Mouse (Mus musculus) midbrain, embryonic 11.5 days (tissue): ENCODE data around the gene Nemf. TPM values are rescaled to one million over a fixed set of nuclear protein-coding genes. Genes with fewer than 3 reads are reported as not detected.
A peak's percentile ranks its signal among the peaks of the same experiment; 100 is the strongest.

ENCODE experiments used
- ATAC-seq: fragments of 200-750 bp; cut with Nextera tagmentation; 2 replicates; pipeline ENCODE4 v1.8.0; 2017; ENCODE audit warnings: moderate TSS enrichment, moderate library complexity; ENCODE audit not compliant: low FRiP score
- DNase-seq: peaks from one replicate; pipeline ENCODE4 v3.0.0; 2015; ENCODE audit warnings: low spot score; ENCODE audit errors: missing footprints
- H3K27ac ChIP-seq: fragments of 300-500 bp; sonication (generic); 2 replicates; pipeline ENCODE4 v1.5.1; 2014; ENCODE audit warnings: low read depth, low read length
- H3K27me3 ChIP-seq: fragments of 300-500 bp; sonication (generic); 2 replicates; pipeline ENCODE4 v1.6.1; 2014; ENCODE audit warnings: mild to moderate bottlenecking, low read length, moderate library complexity, mixed read lengths; ENCODE audit not compliant: control insufficient read depth, insufficient read depth
- H3K36me3 ChIP-seq: fragments of 300-500 bp; sonication (generic); 2 replicates; pipeline ENCODE4 v1.6.1; 2014; ENCODE audit warnings: mild to moderate bottlenecking, low read length, moderate library complexity, mixed read lengths; ENCODE audit not compliant: control insufficient read depth, insufficient read depth
- H3K4me1 ChIP-seq: fragments of 300-500 bp; sonication (generic); 2 replicates; pipeline ENCODE4 v1.6.1; 2014; ENCODE audit warnings: low read length; ENCODE audit not compliant: control insufficient read depth, insufficient read depth
- H3K4me2 ChIP-seq: fragments of 300-500 bp; sonication (generic); 2 replicates; pipeline ENCODE4 v1.6.1; 2014; ENCODE audit warnings: mild to moderate bottlenecking, moderate library complexity
- H3K4me3 ChIP-seq: fragments of 300-500 bp; sonication (generic); 2 replicates; pipeline ENCODE4 v1.5.1; 2014; ENCODE audit warnings: low read depth, low read length
- H3K9ac ChIP-seq: fragments of 300-500 bp; sonication (generic); 2 replicates; pipeline ENCODE4 v1.6.1; 2014; ENCODE audit warnings: low read length
- H3K9me3 ChIP-seq: fragments of 300-500 bp; sonication (generic); 2 replicates; pipeline ENCODE4 v1.6.1; 2016; ENCODE audit warnings: low read length; ENCODE audit not compliant: control insufficient read depth
- WGBS: fragments of 180-500 bp; shearing (Covaris S2); extraction: QIAGEN DNeasy Blood & Tissue Kit; methylation state at CpG from one replicate; pipeline ENCODE4 v1.1.7; 2014; 5-methylcytosine and 5-hydroxymethylcytosine counted together
- polyA plus RNA-seq: library from polyadenylated mRNA; unstranded; fragments of >200 nt; fragmentation: Nextera tagmentation; extraction: Ambion mirVana; gene quantifications from 2 replicates; pipeline ENCODE4 v1.2.1, GENCODE M21; 2014

Nemf gene
- polyA plus RNA-seq, 1 experiment from 2014 or later: 89.5 TPM

GRCm38 (mm10) chr12:69373850-69374766 is 17.1 kb upstream of the Nemf start:
- no peaks in the 10 kb centered on the region for H3K27me3 ChIP-seq
- H3K27ac ChIP-seq: no peak overlapping the region
- ATAC-seq: no peak
- peak overlapping the region; percentile 92 for H3K4me2 ChIP-seq
- 53% methylated on average over 11 of the region's 11 CpGs for WGBS
- H3K4me3 ChIP-seq: peak overlapping the region; percentile 96
- DNase-seq: no peak
- H3K36me3 ChIP-seq: peaks cover 2% of the 10 kb centered on the region; the same call in 1 of the 2 replicates
- H3K9ac ChIP-seq: peak overlapping the region; percentile 95; the same call in 1 of the 2 replicates
- H3K9me3 ChIP-seq: no peaks in the 10 kb centered on the region
- peaks cover 12% of the 10 kb centered on the region for H3K4me1 ChIP-seq

- Histone ChIP-seq H3K4me2 (peak overlapping the region; percentile 92), H3K9me3 (no peaks in the 10 kb centered on the region), H3K27me3 (no peaks in the 10 kb centered on the region), H3K4me3 (peak overlapping the region; percentile 96), H3K36me3 (peaks cover 2% of the 10 kb centered on the region; the same call in 1 of the 2 replicates), H3K27ac (peak overlapping the region; percentile 81), H3K4me1 (peaks cover 12% of the 10 kb centered on the region), H3K9ac (peak overlapping the region; percentile 95)
- ATAC-seq: peak; percentile 11
- WGBS: under 1% methylated on average over 42 of the region's 42 CpGs
- peak; percentile 91 for DNase-seq
These were observed 15.9 kb upstream of the Nemf start for GRCm38 (mm10) chr12:69372731-69373331.

- under 1% methylated on average over 102 of the region's 121 CpGs for WGBS
- H3K4me3 ChIP-seq: peak within 1 kb of the TSS; percentile 96
- peak within 1 kb of the TSS; percentile 92 for H3K4me2 ChIP-seq
- DNase-seq: peak; percentile 100
- H3K4me1 ChIP-seq: peaks cover 12% of the 10 kb centered on the region
- peak within 1 kb of the TSS; percentile 81 for H3K27ac ChIP-seq
- no peaks in the 10 kb centered on the region for H3K9me3 ChIP-seq
- peak within 1 kb of the TSS; percentile 95 for H3K9ac ChIP-seq
- peak; percentile 94 for ATAC-seq
- H3K36me3 ChIP-seq: peaks cover 2% of the 10 kb centered on the region; the same call in 1 of the 2 replicates
- H3K27me3 ChIP-seq: no peaks in the 10 kb centered on the region
These were observed 15.1 kb upstream of the Nemf start, which contains the start of the genes Arf6 and Gm9887 for GRCm38 (mm10) chr12:69371854-69372671. Arf6 (plus strand) TSS chr12:69372150. Gm9887 (minus strand) TSS chr12:69372458.

- peaks cover 2% of the 10 kb centered on the region; the same call in 1 of the 2 replicates for H3K36me3 ChIP-seq
- H3K4me2 ChIP-seq: peak overlapping the region; percentile 92
- H3K27me3 ChIP-seq: no peaks in the 10 kb centered on the region
- no peaks in the 10 kb centered on the region for H3K9me3 ChIP-seq
- H3K4me3 ChIP-seq: peak overlapping the region; percentile 96
- H3K27ac ChIP-seq: peak overlapping the region; percentile 77
- H3K9ac ChIP-seq: peak overlapping the region; percentile 95
- WGBS: under 1% methylated on average over 24 of the region's 24 CpGs
- peak; percentile 88 for ATAC-seq
- DNase-seq: no peak
- peaks cover 12% of the 10 kb centered on the region for H3K4me1 ChIP-seq
These were observed 14.5 kb upstream of the Nemf start for GRCm38 (mm10) chr12:69371421-69371853.

GRCm38 (mm10) chr12:69370936-69371335 is 14.0 kb upstream of the Nemf start:
- H3K4me3 ChIP-seq: peak overlapping the region; percentile 96
- 17% methylated on average over 7 of the region's 7 CpGs for WGBS
- no peak for ATAC-seq
- H3K27me3 ChIP-seq: no peaks in the 10 kb centered on the region
- peaks cover 2% of the 10 kb centered on the region; the same call in 1 of the 2 replicates for H3K36me3 ChIP-seq
- H3K4me1 ChIP-seq: peaks cover 12% of the 10 kb centered on the region
- peak overlapping the region; percentile 95 for H3K9ac ChIP-seq
- H3K9me3 ChIP-seq: no peaks in the 10 kb centered on the region
- no peak overlapping the region; the same call in 1 of the 2 replicates for H3K27ac ChIP-seq
- peak overlapping the region; percentile 92 for H3K4me2 ChIP-seq
- no peak for DNase-seq

GRCm38 (mm10) chr12:69367557-69367956 is 10.6 kb upstream of the Nemf start:
- 68% methylated on average over 2 of the region's 2 CpGs for WGBS
- ATAC-seq: no peak
- Histone ChIP-seq H3K9me3 (no peaks in the 10 kb centered on the region), H3K4me1 (no peaks in the 10 kb centered on the region; the same call in 1 of the 2 replicates), H3K4me2 (no peak overlapping the region), H3K9ac (no peak overlapping the region), H3K27ac (no peak overlapping the region), H3K4me3 (no peak overlapping the region), H3K27me3 (no peaks in the 10 kb centered on the region), H3K36me3 (no peaks in the 10 kb centered on the region)
- no peak for DNase-seq

- H3K9ac ChIP-seq: no peak overlapping the region
- DNase-seq (no peak), ATAC-seq (no peak)
- peaks cover 3% of the 10 kb centered on the region; the same call in 1 of the 2 replicates for H3K4me1 ChIP-seq
- H3K4me2 ChIP-seq: no peak overlapping the region
- H3K9me3 ChIP-seq: no peaks in the 10 kb centered on the region
- no peak overlapping the region for H3K4me3 ChIP-seq
- H3K27me3 ChIP-seq: no peaks in the 10 kb centered on the region
- H3K36me3 ChIP-seq: no peaks in the 10 kb centered on the region
- no peak overlapping the region for H3K27ac ChIP-seq
These were observed 9.5 kb upstream of the Nemf start for GRCm38 (mm10) chr12:69366424-69366823.

GRCm38 (mm10) chr12:69365757-69366156 is 8.8 kb upstream of the Nemf start:
- Histone ChIP-seq H3K36me3 (no peaks in the 10 kb centered on the region), H3K9me3 (no peaks in the 10 kb centered on the region), H3K27me3 (no peaks in the 10 kb centered on the region), H3K4me3 (no peak overlapping the region), H3K4me2 (no peak overlapping the region), H3K9ac (no peak overlapping the region), H3K27ac (no peak overlapping the region), H3K4me1 (peaks cover 3% of the 10 kb centered on the region; the same call in 1 of the 2 replicates)
- 78% methylated on average over 7 of the region's 7 CpGs for WGBS
- DNase-seq: no peak
- no peak for ATAC-seq
